ENCODE assay signal across 24 mouse cellular contexts in genomic region chr6:149344372-149344771, GRCm38 (mm10). TPM values are rescaled to one million over a fixed set of nuclear protein-coding genes. Genes with fewer than 3 reads are reported as not detected.
DNase-seq lines count a peak whose midpoint lies in the region; ATAC-seq and TF ChIP-seq lines count a peak whose summit lies in the region.
"Had no signal": no experiment of that assay in that cellular context is flagged by ENCODE, and none has a peak within 500 bp of the region (broad histone marks: within the 10 kb centered on the region; RNA-seq: fewer than 3 reads in every experiment).

No protein-coding gene starts in this region.

- POLR2A ChIA-PET in Patski (lab: Charles Lee): interaction anchor here (1.9 kb wide), 1 partner anchor 17 kb away, joined by 4 read pairs; no protein-coding TSS in a partner anchor

- H3K9ac ChIP-seq in kidney, embryonic 14.5 days (ENCODE audit: low read depth, low read length): no peak overlapping the region
- no peak overlapping the region for H3K9ac ChIP-seq in heart, embryonic 12.5 days
- H3K9ac ChIP-seq: embryonic facial prominence, embryonic 13.5 days; forebrain, embryonic 12.5 days; forebrain, embryonic 15.5 days; heart, embryonic 15.5 days; hindbrain, embryonic 13.5 days had no signal

- peak; percentile 16 for DNase-seq in kidney, adult 2 months
- DNase-seq in 416B (ENCODE audit: low read depth) (peak; percentile 37), Patski (ENCODE audit: low read depth, low spot score) (no peak)
- no peak for DNase-seq in lung, adult 2 months
- DNase-seq: cerebellum, adult 11-12 months; cerebellum, adult 8-10 months; cerebellum, postnatal 36 days; embryo, embryonic 11 days; gastrocnemius, postnatal 25 days; heart, adult 11 months; heart, postnatal 36 days had no signal

- no peak overlapping the region for H3K4me3 ChIP-seq in kidney, adult 2 months (ENCODE audit: insufficient read depth, low read depth, low read length)
- no peak overlapping the region for H3K4me3 ChIP-seq in kidney, embryonic 14.5 days (ENCODE audit: low read length)
- no peak overlapping the region for H3K4me3 ChIP-seq in macrophage (ENCODE audit: inconsistent target)
- H3K4me3 ChIP-seq in lung, adult 2 months (replicated peaks; ENCODE audit: extremely low read depth, low read depth, low read length): no peak overlapping the region
- no peak overlapping the region for H3K4me3 ChIP-seq in heart, embryonic 12.5 days
- H3K4me3 ChIP-seq: embryonic facial prominence, embryonic 10.5 days; embryonic facial prominence, embryonic 13.5 days; erythroblast, embryonic 14.5 days; forebrain, embryonic 12.5 days; forebrain, embryonic 15.5 days; heart, embryonic 15.5 days; hindbrain, embryonic 10.5 days; hindbrain, embryonic 13.5 days had no signal

- no peaks in the 10 kb centered on the region for H3K79me2 ChIP-seq in macrophage (ENCODE audit: inconsistent target)

- in situ Hi-C loops in Patski (cut with MboI; ENCODE audit: low pct_unique_long_range_greater_than_20kb): no loop called here

- no peaks in the 10 kb centered on the region for H3K36me3 ChIP-seq in kidney, adult 2 months (ENCODE audit: control insufficient read depth, insufficient read depth, low read length)
- H3K36me3 ChIP-seq in kidney, embryonic 14.5 days (ENCODE audit: control insufficient read depth, insufficient read depth, low read length): no peaks in the 10 kb centered on the region
- no peaks in the 10 kb centered on the region for H3K36me3 ChIP-seq in macrophage (ENCODE audit: inconsistent target)
- peaks cover 10% of the 10 kb centered on the region for H3K36me3 ChIP-seq in heart, embryonic 12.5 days
- H3K36me3 ChIP-seq: embryonic facial prominence, embryonic 10.5 days; embryonic facial prominence, embryonic 13.5 days; forebrain, embryonic 12.5 days; forebrain, embryonic 15.5 days; heart, embryonic 15.5 days had no signal

- no peak for ATAC-seq in kidney, embryonic 14.5 days (ENCODE audit: low FRiP score, low TSS enrichment)
- ATAC-seq in Patski: peak; percentile 12
- ATAC-seq in heart, embryonic 12.5 days (ENCODE audit: insufficient number of reproducible peaks, low FRiP score): no peak
- ATAC-seq: forebrain, embryonic 15.5 days; hindbrain, postnatal 0 days had no signal

- H3K27me3 ChIP-seq in kidney, adult 2 months (replicated peaks; ENCODE audit: control insufficient read depth, insufficient read depth, low read length): no peaks in the 10 kb centered on the region
- H3K27me3 ChIP-seq in kidney, embryonic 14.5 days (ENCODE audit: control insufficient read depth, insufficient read depth, low read length): no peaks in the 10 kb centered on the region
- H3K27me3 ChIP-seq in Patski: no peaks in the 10 kb centered on the region
- H3K27me3 ChIP-seq in heart, embryonic 12.5 days (replicated peaks): no peaks in the 10 kb centered on the region
- H3K27me3 ChIP-seq: embryonic facial prominence, embryonic 13.5 days; forebrain, embryonic 12.5 days; forebrain, embryonic 15.5 days; heart, embryonic 15.5 days; hindbrain, embryonic 13.5 days had no signal

- TF ChIP-seq CTCF in kidney, adult 2 months (conservative IDR thresholded peaks at IDR 0.05; ENCODE audit: insufficient read depth, insufficient read length, low read depth, low read length): no peak
- no peak for TF ChIP-seq CTCF in Patski (IDR thresholded peaks at IDR 0.05)
- no peak for TF ChIP-seq CTCF in lung, adult 2 months (IDR thresholded peaks at IDR 0.05; ENCODE audit: insufficient read depth, low read length)

- H3K9me3 ChIP-seq in kidney, embryonic 14.5 days (ENCODE audit: control insufficient read depth, low read length): no peaks in the 10 kb centered on the region; the same call in 1 of the 2 replicates
- peaks cover 7% of the 10 kb centered on the region; the same call in 1 of the 2 replicates for H3K9me3 ChIP-seq in heart, embryonic 12.5 days (replicated peaks)
- H3K9me3 ChIP-seq: embryonic facial prominence, embryonic 13.5 days; forebrain, embryonic 15.5 days; heart, embryonic 15.5 days had no signal

- H3K27ac ChIP-seq in kidney, adult 2 months (ENCODE audit: insufficient read depth, low read depth, low read length): peak overlapping the region; percentile 50; the same call in 1 of the 2 replicates
- H3K27ac ChIP-seq in kidney, embryonic 14.5 days (ENCODE audit: low read depth, low read length): no peak overlapping the region
- peak overlapping the region; percentile 61 for H3K27ac ChIP-seq in macrophage
- H3K27ac ChIP-seq in heart, embryonic 12.5 days (ENCODE audit: poor library complexity, severe bottlenecking): no peak overlapping the region
- H3K27ac ChIP-seq: embryonic facial prominence, embryonic 10.5 days; embryonic facial prominence, embryonic 13.5 days; forebrain, embryonic 12.5 days; forebrain, embryonic 15.5 days; hindbrain, embryonic 10.5 days; hindbrain, embryonic 13.5 days; hindbrain, postnatal 0 days had no signal

- H3K4me1 ChIP-seq in kidney, adult 2 months (ENCODE audit: control insufficient read depth, insufficient read depth, low read length): peaks cover 8% of the 10 kb centered on the region; the same call in 1 of the 2 replicates
- no peaks in the 10 kb centered on the region for H3K4me1 ChIP-seq in kidney, embryonic 14.5 days (ENCODE audit: control insufficient read depth, insufficient read depth, low read length)
- H3K4me1 ChIP-seq in lung, adult 2 months (ENCODE audit: control insufficient read depth, insufficient read depth, low read length): no peaks in the 10 kb centered on the region; the same call in 1 of the 2 replicates
- H3K4me1 ChIP-seq in heart, embryonic 12.5 days (replicated peaks): no peaks in the 10 kb centered on the region
- H3K4me1 ChIP-seq: embryonic facial prominence, embryonic 10.5 days; embryonic facial prominence, embryonic 13.5 days; forebrain, embryonic 12.5 days; forebrain, embryonic 15.5 days; hindbrain, embryonic 10.5 days; hindbrain, embryonic 13.5 days had no signal

- CTCF ChIA-PET in Patski (lab: Charles Lee): interaction anchor here (1.4 kb wide), 1 partner anchor 24 kb away, joined by 3 read pairs; no protein-coding TSS in a partner anchor

- H3K4me2 ChIP-seq in kidney, embryonic 14.5 days (replicated peaks; ENCODE audit: low read depth, low read length): no peak overlapping the region
- no peak overlapping the region for H3K4me2 ChIP-seq in heart, embryonic 12.5 days
- H3K4me2 ChIP-seq: embryonic facial prominence, embryonic 13.5 days; forebrain, embryonic 12.5 days; forebrain, embryonic 15.5 days; heart, embryonic 11.5 days; heart, embryonic 15.5 days; hindbrain, embryonic 13.5 days had no signal

- no peak for TF ChIP-seq POLR2A in kidney, adult 2 months (IDR thresholded peaks at IDR 0.05; ENCODE audit: low read depth, low read length)
- TF ChIP-seq POLR2A in lung, adult 2 months (IDR thresholded peaks at IDR 0.05; ENCODE audit: borderline replicate concordance, extremely low read depth, low read depth, low read length): no peak

RNA-seq across cellular contexts. Expression of gene Resf1, which starts 35.2 kb away (rescaled TPM):
- polyA plus RNA-seq in kidney, adult 2 months (2012; rRNA removed): 9.6 and 11.8 TPM in 2 replicates
- 56.0 and 69.5 TPM in 2 replicates for polyA plus RNA-seq in kidney, embryonic 14.5 days (2014; fragmentation: Nextera tagmentation; extraction: Ambion mirVana)
- polyA plus RNA-seq in Patski (2021): 28.9 TPM
- 1,000 to 10,000 TPM in 2 of 26 experiments, 100 to 1,000 TPM in 24; 240 to 1,192 (median 525) TPM for total RNA-seq in macrophage (2018; cell fraction: chromatin; rRNA removed)
- 100 to 1,000 TPM in 8 of 26 experiments, 10 to 100 TPM in 18; 49.3 to 133 (median 69.6) TPM for total RNA-seq in macrophage (2018; cell fraction: cytosol; rRNA removed)
- 100 to 1,000 TPM; 183 to 806 (median 358) TPM for total RNA-seq in macrophage (2018; cell fraction: nucleus; rRNA removed)
- polyA plus RNA-seq in macrophage (2018): 17.9 to 42.9 TPM (median 39.0 TPM) in 3 replicates
- polyA plus RNA-seq in lung, adult 2 months (2012; rRNA removed): 11.4 and 20.4 TPM in 2 replicates
- polyA plus RNA-seq in heart, embryonic 12.5 days (2016; fragmentation: Nextera tagmentation; extraction: Ambion mirVana): 30.6 and 33.3 TPM in 2 replicates

Comparison
In these comparisons a context has a peak if more than half of its experiments do, and no peak if none do; other contexts are left out.
1. H3K27ac ChIP-seq: peak in kidney, adult 2 months (single experiment) and macrophage (single experiment); none in kidney, embryonic 14.5 days (single experiment) and heart, embryonic 12.5 days (single experiment).
2. DNase-seq: peak in kidney, adult 2 months (single experiment) and 416B (single experiment); none in Patski (single experiment) and lung, adult 2 months (single experiment).